16 mouse cellular contexts compared by ENCODE assay signal in genomic region chr14:62858311-62858710, GRCm38 (mm10). TPM values are rescaled to one million over a fixed set of nuclear protein-coding genes. Genes with fewer than 3 reads are reported as not detected.
A peak's percentile ranks its signal among the peaks of the same experiment; 100 is the strongest.
DNase-seq lines count a peak whose midpoint lies in the region; ATAC-seq and TF ChIP-seq lines count a peak whose summit lies in the region.
"Had no signal": no experiment of that assay in that cellular context is flagged by ENCODE, and none has a peak within 500 bp of the region (broad histone marks: within the 10 kb centered on the region; RNA-seq: fewer than 3 reads in every experiment).

No protein-coding gene starts in this region.

- H3K4me2 ChIP-seq in liver, embryonic 15.5 days = no peak overlapping the region
- H3K4me2 ChIP-seq in liver, embryonic 11.5 days = no peak overlapping the region
- H3K4me2 ChIP-seq: hindbrain, embryonic 15.5 days; midbrain, embryonic 15.5 days; neural tube, embryonic 13.5 days had no signal

- TF ChIP-seq POLR2A in bone marrow, adult 2 months (IDR thresholded peaks at IDR 0.05; ENCODE audit: borderline replicate concordance, control insufficient read depth, low read depth, low read length) = no peak

- 0 out of 2 replicates have a peak, but pooled peaks have one; percentile 22 for ATAC-seq in liver, embryonic 15.5 days (ENCODE audit: insufficient read depth)
- ATAC-seq in liver, embryonic 11.5 days (replicated peaks; ENCODE audit: low FRiP score) = no peak
- ATAC-seq: midbrain, embryonic 15.5 days; Patski had no signal

- H3K9me3 ChIP-seq in liver, embryonic 15.5 days (replicated peaks) = no peaks in the 10 kb centered on the region
- no peaks in the 10 kb centered on the region for H3K9me3 ChIP-seq in liver, embryonic 11.5 days (ENCODE audit: control insufficient read depth, low read length)
- H3K9me3 ChIP-seq: hindbrain, embryonic 15.5 days; midbrain, embryonic 15.5 days; neural tube, embryonic 13.5 days had no signal

- no peaks in the 10 kb centered on the region; the same call in 1 of the 2 replicates for H3K36me3 ChIP-seq in liver, embryonic 15.5 days (replicated peaks)
- no peaks in the 10 kb centered on the region for H3K36me3 ChIP-seq in liver, embryonic 11.5 days (ENCODE audit: control insufficient read depth, insufficient read depth, low read length)
- H3K36me3 ChIP-seq in macrophage (ENCODE audit: inconsistent target) = peaks cover 25% of the 10 kb centered on the region; the same call in 1 of the 2 replicates
- H3K36me3 ChIP-seq in splenic B cell, adult 2 months (ENCODE audit: control insufficient read depth, insufficient read depth, low read length, poor library complexity, severe bottlenecking) = no peaks in the 10 kb centered on the region
- H3K36me3 ChIP-seq: hindbrain, embryonic 15.5 days; midbrain, embryonic 15.5 days; neural tube, embryonic 13.5 days had no signal

- intact Hi-C loops in left cerebral cortex, postnatal 25 days (cut with DNase I) = no loop called here

- DNase-seq in liver, embryonic 11.5 days (ENCODE audit: low spot score) = no peak
- peak; percentile 54 for DNase-seq in splenic B cell, adult 2 months (ENCODE audit: low read depth, low spot score)
- no peak for DNase-seq in frontal cortex, postnatal 25 days (ENCODE audit: low spot score in 2 of 2)
- DNase-seq in left cerebral cortex, postnatal 25 days (ENCODE audit: low spot score in 2 of 2) = no peak
- DNase-seq: cerebellum, adult 9-11 months; heart, postnatal 10 days; kidney, adult 9 months had no signal

- TF ChIP-seq CTCF in bone marrow, adult 2 months (IDR thresholded peaks at IDR 0.05; ENCODE audit: control insufficient read depth, insufficient read depth, low read length) = no peak

- no peak overlapping the region for H3K4me3 ChIP-seq in liver, embryonic 15.5 days (replicated peaks)
- no peak overlapping the region for H3K4me3 ChIP-seq in liver, embryonic 11.5 days (ENCODE audit: low read depth, low read length)
- no peak overlapping the region for H3K4me3 ChIP-seq in bone marrow, adult 2 months (replicated peaks; ENCODE audit: control insufficient read depth, low read depth, low read length)
- no peak overlapping the region for H3K4me3 ChIP-seq in macrophage (ENCODE audit: inconsistent target)
- H3K4me3 ChIP-seq: erythroblast, embryonic 14.5 days; hindbrain, embryonic 15.5 days; midbrain, embryonic 15.5 days; neural tube, embryonic 13.5 days had no signal

- H3K79me2 ChIP-seq in macrophage (ENCODE audit: inconsistent target) = peaks cover 95% of the 10 kb centered on the region

- no peaks in the 10 kb centered on the region for H3K27me3 ChIP-seq in liver, embryonic 15.5 days
- H3K27me3 ChIP-seq in liver, embryonic 11.5 days (replicated peaks; ENCODE audit: control insufficient read depth, insufficient read depth, low read length) = no peaks in the 10 kb centered on the region
- H3K27me3 ChIP-seq in splenic B cell, adult 2 months (ENCODE audit: control insufficient read depth, insufficient read depth, low read length, poor library complexity, severe bottlenecking) = no peaks in the 10 kb centered on the region
- H3K27me3 ChIP-seq: hindbrain, embryonic 15.5 days; midbrain, embryonic 15.5 days; neural tube, embryonic 13.5 days; Patski had no signal

- WGBS in liver, embryonic 15.5 days (ENCODE audit: insufficient replicate concordance) = 10% methylated on average over 3 of the region's 3 CpGs
- 41% methylated on average over 3 of the region's 3 CpGs for WGBS in liver, embryonic 11.5 days
- 6% methylated on average over 3 of the region's 3 CpGs for WGBS in bone marrow, adult 2 months
- 0% methylated on average over 3 of the region's 3 CpGs for WGBS in macrophage (ENCODE audit: missing documents)

- no peak overlapping the region for H3K9ac ChIP-seq in liver, embryonic 15.5 days
- no peak overlapping the region for H3K9ac ChIP-seq in liver, embryonic 11.5 days (ENCODE audit: low read depth, low read length)
- H3K9ac ChIP-seq: hindbrain, embryonic 15.5 days; liver, embryonic 14.5 days; midbrain, embryonic 15.5 days; neural tube, embryonic 13.5 days had no signal

- no peak overlapping the region for H3K27ac ChIP-seq in liver, embryonic 15.5 days (replicated peaks)
- no peak overlapping the region for H3K27ac ChIP-seq in liver, embryonic 11.5 days (ENCODE audit: low read depth, low read length)
- H3K27ac ChIP-seq in bone marrow, adult 2 months (ENCODE audit: control insufficient read depth, insufficient read depth, low read depth, low read length, poor library complexity) = peak overlapping the region; percentile 1; the same call in 1 of the 2 replicates
- H3K27ac ChIP-seq in macrophage = peak overlapping the region; percentile 91
- H3K27ac ChIP-seq: hindbrain, embryonic 15.5 days; liver, embryonic 14.5 days; midbrain, embryonic 15.5 days; neural tube, embryonic 13.5 days had no signal

- H3K4me1 ChIP-seq in liver, embryonic 15.5 days (replicated peaks) = peaks cover 8% of the 10 kb centered on the region; the same call in 1 of the 2 replicates
- 0 out of 2 replicates have a peak, but pooled peaks cover 3% of the 10 kb centered on the region for H3K4me1 ChIP-seq in liver, embryonic 11.5 days (replicated peaks; ENCODE audit: control insufficient read depth, insufficient read depth, low read length)
- H3K4me1 ChIP-seq in bone marrow, adult 2 months (ENCODE audit: control insufficient read depth, insufficient read depth, low read length) = peaks cover 6% of the 10 kb centered on the region

RNA-seq across cellular contexts. Expression of gene Wdfy2, which starts 20.8 kb away (rescaled TPM):
- 2.6 and 2.7 TPM in 2 replicates for polyA plus RNA-seq in liver, embryonic 15.5 days (2015; fragmentation: Nextera tagmentation; extraction: Ambion mirVana)
- 6.0 and 6.7 TPM in 2 replicates for polyA plus RNA-seq in liver, embryonic 11.5 days (2014; fragmentation: Nextera tagmentation; extraction: Ambion mirVana)
- 5.7 and 15.0 TPM in 2 replicates for polyA plus RNA-seq in bone marrow, adult 2 months (2011; ENCODE audit: insufficient read depth, insufficient read length, low replicate concordance, missing spikeins)
- total RNA-seq in macrophage (2018; cell fraction: chromatin; rRNA removed) = 100 to 1,000 TPM; 188 to 417 (median 275) TPM
- 100 to 1,000 TPM in 14 of 26 experiments, 10 to 100 TPM in 12; 81.4 to 123 (median 102) TPM for total RNA-seq in macrophage (2018; cell fraction: cytosol; rRNA removed)
- total RNA-seq in macrophage (2018; cell fraction: nucleus; rRNA removed) = 100 to 1,000 TPM; 184 to 344 (median 215) TPM
- 45.8 to 65.5 TPM (median 65.1 TPM) in 3 replicates for polyA plus RNA-seq in macrophage (2018)
- 10 to 100 TPM; 11.4 to 12.1 TPM for total RNA-seq in left cerebral cortex, postnatal 25 days (2021)

Comparison
In these comparisons a context has a peak if more than half of its experiments do, and no peak if none do; other contexts are left out.
1. H3K27ac ChIP-seq: peak in bone marrow, adult 2 months (single experiment) and macrophage (single experiment); none in liver, embryonic 15.5 days (single experiment) and liver, embryonic 11.5 days (single experiment).